Mouse (Mus musculus) spleen, adult 2 months (tissue): Measurements from ENCODE around the gene Zbtb1.

Source experiments
- CTCF ChIP-seq: fragments of 200-500 bp; IDR thresholded peaks from 2 replicates; pipeline ENCODE4 v1.5.1; 2011; ENCODE audit warnings: mild to moderate bottlenecking, inconsistent platforms; ENCODE audit not compliant: insufficient read depth, insufficient read length, insufficient replicate concordance; ENCODE audit errors: extremely low read depth
- POLR2A ChIP-seq: fragments of 200-500 bp; IDR thresholded peaks from 2 replicates; pipeline ENCODE4 v1.6.1; 2011; ENCODE audit warnings: low read depth, low read length, inconsistent platforms

GRCm38 (mm10) chr12:76431431-76431830 lies 61.4 kb downstream of the Zbtb1 start:
- no peak for TF ChIP-seq CTCF
- TF ChIP-seq POLR2A = no peak
